Mouse (Mus musculus) kidney, adult 8-10 months (tissue): ENCODE measurements around the gene Limd2.
"Not testable (repeated sequence)": the region's sequence is repeated elsewhere in the genome, so short reads cannot be mapped to it uniquely, and the experiment has no call there.

Source experiments
- DNase-seq, 2 experiments: peaks; one replicate each; pipeline ENCODE4 v3.0.0; 2022

Limd2 gene

GRCm38 (mm10) chr11:106160841-106161721 lies at the start of gene Limd2, which contains the start of gene Gm10840:
Limd2 (minus strand) TSS chr11:106160860.
Gm10840 (plus strand) TSS chr11:106160850.
- DNase-seq = no peak

DNA sequence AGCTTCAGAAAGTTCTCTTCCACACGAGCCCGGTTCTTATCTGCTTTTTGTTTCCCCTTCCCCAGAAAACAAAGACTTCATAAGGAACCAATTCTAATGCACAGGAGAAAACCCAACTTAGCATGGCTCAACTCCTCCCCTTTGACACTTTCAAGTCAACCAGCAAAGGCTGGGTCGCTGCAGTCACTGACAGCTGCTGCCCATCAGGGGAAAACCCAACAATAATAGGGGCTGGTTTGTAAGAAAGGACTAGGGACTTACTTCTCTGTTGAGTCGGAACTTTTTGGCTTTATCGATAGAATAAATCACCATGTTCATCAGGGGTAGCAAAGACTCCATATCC lies 41.4 kb upstream of the Limd2 start, which contains the start of gene Strada:
Strada (minus strand) TSS at position 46 of the 343 bp plus-strand sequence.
- DNase-seq = no peak

DNA sequence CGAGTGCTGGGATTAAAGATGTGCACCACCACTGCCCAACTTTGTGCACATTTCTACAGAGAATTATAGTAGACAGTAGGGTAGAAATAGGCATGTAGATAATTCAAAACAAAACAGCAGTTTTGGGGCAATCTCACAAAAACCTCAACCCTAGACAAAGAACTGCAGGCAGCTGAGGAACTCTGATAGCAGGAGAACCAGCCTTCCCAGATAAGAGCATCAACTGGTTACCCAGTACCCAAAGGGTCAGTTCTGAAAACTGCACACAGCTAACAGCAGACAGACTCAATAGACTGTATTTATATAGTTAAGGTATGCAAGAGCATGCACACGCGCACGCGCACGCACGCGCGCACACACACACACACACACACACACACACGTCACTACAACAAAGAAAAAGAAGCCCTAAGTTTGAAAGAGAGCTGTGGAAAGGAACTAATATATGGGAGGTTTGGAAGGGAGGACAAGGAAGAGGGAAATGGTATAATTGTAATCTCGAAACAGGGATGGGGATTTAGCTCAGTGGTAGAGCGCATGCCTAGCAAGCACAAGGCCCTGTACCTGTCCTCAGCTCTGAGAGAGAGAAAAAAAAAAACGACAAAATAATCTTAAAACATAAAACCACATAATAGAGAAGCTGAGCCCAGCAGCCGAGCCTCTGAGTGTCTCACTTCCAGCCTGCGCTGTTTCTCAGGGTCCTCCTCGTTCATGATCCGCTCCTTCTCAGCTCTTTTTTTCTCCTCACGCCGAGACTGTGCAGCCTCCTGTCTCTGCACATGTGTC lies 40.9 kb upstream of the Limd2 start:
- DNase-seq = no peak

DNA sequence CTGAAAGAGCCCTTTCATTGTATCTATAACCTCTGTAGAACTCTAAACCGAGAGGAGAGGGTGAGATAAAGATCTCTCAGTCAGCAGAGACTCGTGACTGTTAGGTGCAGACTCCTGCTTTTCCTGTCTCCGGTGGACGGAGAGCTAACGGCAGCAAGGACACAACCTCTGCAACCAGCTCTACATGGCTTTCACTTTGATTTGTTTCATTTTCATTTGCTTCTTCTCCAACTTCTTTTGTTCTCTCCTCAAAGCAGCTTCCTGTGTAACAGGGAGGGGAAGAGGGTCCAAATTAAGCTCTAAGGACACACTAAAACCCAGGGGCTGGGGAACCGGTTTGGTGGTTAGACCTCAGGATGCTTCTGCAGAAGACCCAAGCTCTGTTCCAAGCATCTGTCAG lies 40.1 kb upstream of the Limd2 start:
- no peak for DNase-seq

GRCm38 (mm10) chr11:106199997-106200396 lies 39.3 kb upstream of the Limd2 start:
- not testable (repeated sequence) for DNase-seq

- no peak for DNase-seq
Measured at GRCm38 (mm10) chr11:106198277-106198676, 37.6 kb upstream of the Limd2 start.

- no peak for DNase-seq
Measured at GRCm38 (mm10) chr11:106195341-106195740, 34.7 kb upstream of the Limd2 start.

- DNase-seq = no peak
Measured at GRCm38 (mm10) chr11:106194891-106195290, 34.2 kb upstream of the Limd2 start.

- no peak for DNase-seq
Measured at GRCm38 (mm10) chr11:106194155-106194541, 33.5 kb upstream of the Limd2 start.

DNA sequence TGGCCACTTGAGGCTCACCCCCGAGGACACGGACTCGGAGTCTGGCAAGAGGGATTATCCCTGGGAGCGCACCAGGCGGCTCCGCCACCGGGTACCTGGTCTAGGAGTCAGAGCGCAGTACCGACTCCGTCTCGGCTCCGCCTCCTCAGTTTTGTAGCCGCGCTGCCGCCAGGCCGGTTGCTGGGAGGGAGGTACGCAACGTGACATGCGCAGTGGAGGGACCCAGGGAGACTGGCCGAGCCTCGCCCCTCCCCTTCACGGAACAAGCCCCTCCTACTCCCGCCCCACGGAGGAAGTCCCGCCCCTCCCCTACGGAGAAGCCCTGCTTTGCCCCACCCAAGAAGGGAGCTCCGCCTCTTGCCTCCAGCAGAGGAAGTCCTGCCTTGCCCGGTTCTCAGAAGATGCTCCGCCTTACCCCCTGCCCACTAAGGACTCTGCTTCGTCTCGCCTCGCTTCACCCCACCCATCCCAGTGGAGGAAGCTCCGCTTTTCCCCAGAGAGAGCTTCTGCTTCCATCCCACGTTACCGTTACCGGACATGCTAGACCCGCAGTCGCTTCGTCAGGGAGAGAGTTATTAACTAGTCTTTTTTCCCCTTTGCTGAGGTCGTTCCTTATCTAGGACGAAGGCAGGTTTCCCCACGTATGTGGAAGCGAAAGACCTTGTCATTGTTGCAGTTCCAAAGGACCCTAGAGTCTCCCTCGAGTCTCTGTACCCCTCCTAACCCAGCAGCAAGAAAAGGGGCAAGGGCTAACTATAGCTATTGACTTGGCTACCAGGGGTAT lies 32.9 kb upstream of the Limd2 start:
- DNase-seq = peak; percentile 95 to 96

DNA sequence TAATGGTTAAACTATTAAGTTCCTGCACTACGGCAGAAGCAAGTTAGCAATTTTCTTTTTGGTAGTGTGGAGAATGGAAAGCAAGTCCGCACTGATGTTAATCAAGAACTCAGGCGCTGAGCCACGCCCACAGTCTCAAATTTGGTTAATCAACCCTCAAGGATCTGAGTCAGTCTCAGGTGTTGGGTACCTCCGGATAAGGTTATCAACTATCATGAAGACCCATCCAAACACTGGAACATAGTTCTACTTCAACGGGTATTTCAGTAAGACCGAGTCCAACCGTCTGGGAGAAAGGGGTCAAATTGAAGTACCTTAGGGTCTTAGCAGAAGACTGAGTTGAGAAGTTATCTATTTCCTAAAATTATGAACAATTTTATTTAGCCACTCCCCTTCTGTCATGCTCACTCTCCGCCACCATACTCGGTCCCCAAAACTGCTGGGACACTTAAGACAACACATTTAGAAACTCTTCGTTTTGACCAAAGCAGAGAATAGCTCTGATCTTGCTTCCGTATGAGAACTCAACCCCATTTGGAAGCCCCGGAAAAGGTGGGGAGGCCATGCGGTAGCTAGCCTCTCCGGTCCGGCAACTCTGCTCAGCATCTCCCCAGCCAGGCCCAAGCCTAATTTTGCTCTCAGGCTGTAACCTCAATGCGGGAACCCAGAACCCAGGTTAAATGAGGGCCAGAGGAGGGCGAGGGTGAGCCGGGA lies 32.2 kb upstream of the Limd2 start:
- peak; percentile 41 to 54 for DNase-seq

DNA sequence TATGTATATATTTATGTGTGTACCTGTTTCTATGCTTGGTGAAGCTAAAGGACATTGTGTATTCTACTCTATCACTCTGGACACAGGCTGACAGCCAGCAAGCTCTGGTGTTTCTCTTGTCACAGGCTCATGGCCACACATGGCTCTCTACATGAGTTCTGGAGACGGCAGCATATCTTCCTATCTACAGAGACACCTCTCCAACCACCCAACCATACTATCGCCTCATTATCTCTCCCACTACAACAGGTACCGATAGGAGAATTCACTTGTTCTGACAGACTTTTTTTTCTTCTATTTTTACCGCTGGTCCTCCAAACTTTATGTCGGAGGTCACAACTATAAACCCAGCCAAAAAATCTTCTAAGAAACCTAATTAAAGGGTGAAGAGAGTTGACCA lies 31.6 kb upstream of the Limd2 start:
- DNase-seq = no peak

DNA sequence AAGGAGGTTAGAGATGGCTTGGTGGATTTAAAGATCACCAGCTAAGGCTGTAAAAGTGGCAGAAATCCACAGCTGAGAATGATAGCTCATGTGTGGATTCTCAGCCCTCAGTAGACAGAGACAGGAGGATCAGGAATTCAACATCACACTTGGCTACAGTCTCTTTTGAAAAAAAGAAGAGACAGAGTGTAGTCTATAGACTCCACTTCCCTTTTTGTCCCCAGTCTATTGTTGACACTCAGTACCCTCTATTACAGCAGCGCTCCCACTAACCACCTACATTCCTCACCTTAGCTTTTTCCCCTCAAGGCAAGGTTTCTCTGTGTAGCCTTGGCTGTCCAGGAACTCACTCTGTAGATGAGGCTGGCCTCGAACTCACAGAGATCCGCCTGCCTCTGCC lies 31.1 kb upstream of the Limd2 start:
- no peak for DNase-seq

DNA sequence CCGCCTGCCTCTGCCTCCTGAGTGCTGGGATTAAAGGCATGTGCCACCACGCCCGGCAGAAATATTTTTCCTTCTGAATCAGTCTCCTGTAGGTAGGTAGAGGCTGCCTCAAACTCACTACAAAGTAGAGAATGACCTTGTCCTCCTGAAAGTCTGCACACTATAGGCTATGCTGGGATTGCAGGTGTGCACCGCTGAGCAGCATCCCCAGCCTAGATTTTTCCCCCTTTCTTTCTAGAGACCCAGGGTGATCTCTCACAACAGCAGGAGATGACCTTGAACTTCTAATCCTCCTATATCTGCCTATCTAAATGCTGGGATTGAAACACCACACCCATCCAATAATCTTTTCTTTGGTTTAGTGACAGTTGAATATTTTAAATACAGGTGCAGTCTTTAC lies 26.7 kb upstream of the Limd2 start:
- DNase-seq = no peak

DNA sequence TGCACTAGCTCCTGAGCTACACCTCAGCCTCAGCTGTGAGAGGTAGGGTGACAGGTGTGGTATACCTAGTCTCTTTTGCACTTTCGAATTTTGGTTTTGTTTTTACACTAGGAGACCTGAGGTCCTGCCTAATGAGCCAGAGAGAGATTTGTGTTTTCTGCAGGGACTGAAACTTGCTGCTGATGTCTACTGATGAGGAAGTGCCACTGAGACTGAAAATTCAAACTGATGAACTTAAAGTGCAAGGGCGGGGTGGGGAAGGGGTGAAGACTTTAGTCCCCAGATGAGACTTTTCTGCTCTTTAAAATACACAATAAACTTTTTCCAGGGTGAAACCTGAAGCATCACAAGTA lies 19.8 kb upstream of the Limd2 start:
- DNase-seq = no peak

GRCm38 (mm10) chr11:106179711-106180448 lies 19.2 kb upstream of the Limd2 start:
- no peak for DNase-seq

DNA sequence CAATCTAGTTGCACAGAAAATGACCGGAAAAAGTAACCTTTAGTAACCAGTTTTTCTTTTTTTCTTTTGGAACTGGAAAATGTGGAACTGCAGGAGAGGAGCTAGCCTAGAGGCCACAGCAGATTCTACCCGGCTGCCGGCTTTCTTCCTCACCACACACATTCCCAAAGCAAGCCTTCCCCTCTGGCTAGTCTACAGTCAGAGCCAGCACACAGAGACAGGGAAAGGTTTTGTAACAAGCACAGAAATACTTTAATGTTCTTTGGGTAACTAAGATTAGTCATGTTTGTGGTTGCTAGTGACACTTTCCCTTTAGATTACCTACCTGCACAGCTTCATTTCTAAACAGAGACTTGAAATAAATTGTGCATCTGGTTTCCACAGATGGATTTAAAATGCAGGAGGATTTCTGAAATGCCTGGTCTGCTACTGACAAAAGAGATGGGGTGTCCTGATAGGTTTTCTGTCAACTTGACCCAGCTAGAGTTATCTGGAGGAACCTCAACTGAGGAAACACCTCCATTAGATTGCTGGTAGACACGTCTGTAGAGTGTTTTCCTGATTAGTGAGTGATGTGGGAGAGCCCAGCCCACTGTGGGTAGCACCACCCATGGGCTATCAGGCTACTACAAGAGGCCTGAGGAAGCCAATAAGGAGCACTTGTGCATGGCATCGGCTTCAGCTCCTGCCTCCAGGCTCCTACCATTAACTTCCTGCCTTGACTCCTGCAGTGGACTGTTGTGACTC lies 17.5 kb upstream of the Limd2 start:
- DNase-seq = no peak

DNA sequence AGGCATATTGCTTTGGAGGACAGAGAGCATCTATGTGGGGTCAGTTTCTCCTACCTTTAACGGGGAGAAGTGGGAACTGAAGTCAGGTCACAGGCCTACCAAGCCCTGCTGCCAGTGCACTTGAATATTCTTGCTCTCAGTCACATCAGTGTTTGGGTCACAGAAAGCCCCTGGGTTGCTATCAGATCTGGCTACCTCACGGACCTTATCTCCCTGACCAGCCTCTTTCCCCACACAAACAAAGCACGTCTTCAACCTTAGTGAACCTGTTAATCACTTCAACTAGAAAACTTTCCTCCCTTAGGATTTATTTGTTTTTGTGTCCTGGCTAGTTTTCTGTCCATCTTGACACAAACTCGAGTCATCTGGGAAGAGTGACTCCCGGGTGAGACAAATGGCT lies 15.7 kb upstream of the Limd2 start:
- DNase-seq = no peak

DNA sequence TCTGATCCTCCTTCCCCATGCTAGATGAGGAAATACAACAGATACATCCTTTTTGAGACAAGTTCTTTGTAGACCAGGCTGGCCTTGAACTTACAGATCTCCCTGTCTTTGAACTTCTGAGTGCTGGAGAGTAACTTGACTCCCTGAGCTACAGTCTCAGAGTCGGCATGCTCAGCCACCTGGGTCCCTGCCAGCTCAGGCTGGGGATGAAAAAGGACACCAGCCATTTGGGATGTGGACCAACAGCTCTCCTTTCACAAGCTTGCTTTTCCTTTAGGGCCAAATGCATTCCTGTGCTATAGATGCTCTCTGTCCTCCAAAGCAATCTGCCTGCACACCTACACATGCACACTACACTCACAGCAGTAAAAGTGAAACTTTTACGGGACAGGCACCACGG lies 14.4 kb upstream of the Limd2 start:
- DNase-seq = no peak

DNA sequence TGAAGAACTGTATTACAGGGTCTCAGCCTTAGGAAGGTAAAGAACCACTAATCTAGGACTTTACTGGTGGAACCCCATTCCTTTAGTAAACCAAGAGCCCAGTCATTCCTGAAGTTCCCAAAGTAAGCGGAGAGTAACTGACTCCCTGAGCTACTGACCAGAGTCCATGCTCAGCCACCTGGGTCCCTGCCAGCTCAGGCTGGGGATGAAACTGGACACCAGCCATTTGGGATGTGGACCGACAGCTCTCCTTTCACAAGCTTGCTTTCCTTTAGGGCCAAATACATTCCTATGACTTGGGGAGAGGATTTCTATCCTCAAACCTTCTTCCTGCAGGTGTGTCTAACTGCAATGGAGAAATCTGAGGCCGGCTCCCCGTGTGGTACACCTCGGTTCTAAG lies 13.7 kb upstream of the Limd2 start:
- peak; percentile 66 to 73 for DNase-seq

GRCm38 (mm10) chr11:106173228-106173627 lies 12.6 kb upstream of the Limd2 start:
- DNase-seq = no peak
